Mouse (Mus musculus): Measurements from ENCODE around the gene Commd8. TPM values are rescaled to one million over a fixed set of nuclear protein-coding genes. Genes with fewer than 3 reads are reported as not detected.
"Not testable (repeated sequence)": the region's sequence is repeated elsewhere in the genome, so short reads cannot be mapped to it uniquely, and the experiment has no call there.

Commd8 gene
- polyA plus RNA-seq, 1 experiment from 2014 or later: 110 TPM

GRCm38 (mm10) chr5:72160781-72161485 lies 7.1 kb downstream of the Commd8 start:
- peaks cover 10% of the 10 kb centered on the region; the same call in 1 of the 2 replicates for H3K4me1 ChIP-seq (replicated peaks; ENCODE audit: control insufficient read depth, insufficient read depth, low read length)
- ATAC-seq (replicated peaks; ENCODE audit: low FRiP score, low TSS enrichment, low read depth) (no peak), DNase-seq (ENCODE audit: low spot score) (no peak)
- no peaks in the 10 kb centered on the region for H3K9me3 ChIP-seq (ENCODE audit: control insufficient read depth, low read length)
- H3K9ac ChIP-seq (ENCODE audit: low read length): no peak overlapping the region
- H3K4me2 ChIP-seq (ENCODE audit: low read length): no peak overlapping the region
- no peak overlapping the region for H3K27ac ChIP-seq (ENCODE audit: low read depth)
- no peak overlapping the region for H3K4me3 ChIP-seq (ENCODE audit: low read depth, low read length)
- 90% methylated on average over 11 of the region's 11 CpGs for WGBS
- H3K36me3 ChIP-seq (ENCODE audit: control insufficient read depth, insufficient read depth, low read length): peaks cover 54% of the 10 kb centered on the region
- H3K27me3 ChIP-seq (replicated peaks; ENCODE audit: control insufficient read depth, insufficient read depth, low read length): no peaks in the 10 kb centered on the region

- Histone ChIP-seq H3K9ac (ENCODE audit: low read length) (no peak overlapping the region), H3K4me3 (ENCODE audit: low read depth, low read length) (no peak overlapping the region), H3K27ac (ENCODE audit: low read depth) (no peak overlapping the region), H3K4me1 (replicated peaks; ENCODE audit: control insufficient read depth, insufficient read depth, low read length) (peaks cover 4% of the 10 kb centered on the region; the same call in 1 of the 2 replicates), H3K9me3 (ENCODE audit: control insufficient read depth, low read length) (no peaks in the 10 kb centered on the region), H3K36me3 (ENCODE audit: control insufficient read depth, insufficient read depth, low read length) (peaks cover 48% of the 10 kb centered on the region), H3K27me3 (replicated peaks; ENCODE audit: control insufficient read depth, insufficient read depth, low read length) (no peaks in the 10 kb centered on the region), H3K4me2 (ENCODE audit: low read length) (no peak overlapping the region)
- no peak for DNase-seq (ENCODE audit: low spot score)
- 80% methylated on average over 6 of the region's 6 CpGs for WGBS
- ATAC-seq (replicated peaks; ENCODE audit: low FRiP score, low TSS enrichment, low read depth): no peak
These were observed 8.5 kb downstream of the Commd8 start for GRCm38 (mm10) chr5:72159537-72159936.

GRCm38 (mm10) chr5:72158667-72159066 lies 9.3 kb downstream of the Commd8 start:
- DNase-seq (ENCODE audit: low spot score): no peak
- Histone ChIP-seq H3K4me3 (ENCODE audit: low read depth, low read length) (no peak overlapping the region), H3K9me3 (ENCODE audit: control insufficient read depth, low read length) (no peaks in the 10 kb centered on the region), H3K9ac (ENCODE audit: low read length) (no peak overlapping the region), H3K4me1 (replicated peaks; ENCODE audit: control insufficient read depth, insufficient read depth, low read length) (no peaks in the 10 kb centered on the region), H3K4me2 (ENCODE audit: low read length) (no peak overlapping the region), H3K36me3 (ENCODE audit: control insufficient read depth, insufficient read depth, low read length) (peaks cover 44% of the 10 kb centered on the region), H3K27me3 (replicated peaks; ENCODE audit: control insufficient read depth, insufficient read depth, low read length) (no peaks in the 10 kb centered on the region), H3K27ac (ENCODE audit: low read depth) (no peak overlapping the region)
- WGBS: 93% methylated on average over 12 of the region's 12 CpGs
- no peak for ATAC-seq (replicated peaks; ENCODE audit: low FRiP score, low TSS enrichment, low read depth)

GRCm38 (mm10) chr5:72156598-72156997 lies 11.4 kb downstream of the Commd8 start:
- peak; percentile 61; the same call in 1 of the 2 replicates for ATAC-seq (replicated peaks; ENCODE audit: low FRiP score, low TSS enrichment, low read depth)

DNA sequence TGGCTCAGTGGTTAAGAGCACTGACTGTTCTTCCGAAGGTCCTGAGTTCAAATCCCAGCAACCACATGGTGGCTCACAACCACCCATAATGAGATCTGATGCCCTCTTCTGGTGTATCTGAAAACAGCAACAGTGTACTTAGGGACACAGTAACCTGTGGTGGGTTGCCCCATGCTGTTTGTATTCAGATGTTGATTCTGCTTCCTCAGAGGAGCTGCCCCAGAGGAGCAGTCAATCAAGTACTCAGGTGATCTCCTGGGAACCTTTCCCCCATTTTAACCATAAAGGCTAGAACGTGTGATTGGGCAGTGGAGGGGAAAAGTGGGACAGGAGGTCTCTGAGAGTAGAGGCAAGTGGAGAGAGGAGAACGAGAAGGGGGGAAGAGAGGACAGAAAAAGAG lies 12.3 kb downstream of the Commd8 start:
- peaks cover 26% of the 10 kb centered on the region for H3K36me3 ChIP-seq (ENCODE audit: control insufficient read depth, insufficient read depth, low read length)
- not testable (repeated sequence) for H3K27me3 ChIP-seq (replicated peaks; ENCODE audit: control insufficient read depth, insufficient read depth, low read length); H3K9me3 ChIP-seq (ENCODE audit: control insufficient read depth, low read length); DNase-seq (ENCODE audit: low spot score); H3K9ac ChIP-seq (ENCODE audit: low read length); H3K27ac ChIP-seq (ENCODE audit: low read depth); H3K4me1 ChIP-seq (replicated peaks; ENCODE audit: control insufficient read depth, insufficient read depth, low read length); H3K4me2 ChIP-seq (ENCODE audit: low read length); H3K4me3 ChIP-seq (ENCODE audit: low read depth, low read length); ATAC-seq (replicated peaks; ENCODE audit: low FRiP score, low TSS enrichment, low read depth)
- WGBS: 83% methylated on average over 3 of the region's 3 CpGs

More at GRCm38 (mm10) chr5:72156598-72156997, 11.4 kb downstream of the Commd8 start:
- 61% methylated on average over 5 of the region's 5 CpGs for WGBS
- Histone ChIP-seq H3K4me2 (ENCODE audit: low read length) (no peak overlapping the region), H3K4me3 (ENCODE audit: low read depth, low read length) (no peak overlapping the region), H3K27ac (ENCODE audit: low read depth) (no peak overlapping the region), H3K36me3 (ENCODE audit: control insufficient read depth, insufficient read depth, low read length) (peaks cover 36% of the 10 kb centered on the region), H3K27me3 (replicated peaks; ENCODE audit: control insufficient read depth, insufficient read depth, low read length) (no peaks in the 10 kb centered on the region), H3K4me1 (replicated peaks; ENCODE audit: control insufficient read depth, insufficient read depth, low read length) (no peaks in the 10 kb centered on the region), H3K9ac (ENCODE audit: low read length) (no peak overlapping the region), H3K9me3 (ENCODE audit: control insufficient read depth, low read length) (no peaks in the 10 kb centered on the region)
- no peak for DNase-seq (ENCODE audit: low spot score)

DNA sequence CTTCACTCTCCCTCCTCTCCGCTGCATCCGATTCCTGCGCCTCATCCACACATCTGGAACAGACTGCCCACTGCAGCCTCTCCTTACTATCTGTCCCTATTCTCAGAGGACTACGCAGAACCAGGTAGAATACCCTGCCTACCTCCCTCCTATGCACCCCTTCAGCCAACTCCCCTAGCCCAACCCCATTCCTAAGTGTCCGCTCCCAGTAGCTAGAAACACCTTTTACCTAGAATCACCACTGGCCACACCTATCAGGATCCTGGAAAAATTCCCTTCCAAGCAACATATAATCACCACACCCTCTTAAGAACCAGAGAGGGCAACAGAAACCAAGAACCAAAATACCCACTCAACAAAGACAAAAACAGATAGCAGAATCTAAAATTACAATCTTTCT lies 17.1 kb downstream of the Commd8 start:
- Histone ChIP-seq H3K4me2 (ENCODE audit: low read length) (no peak overlapping the region), H3K9me3 (ENCODE audit: control insufficient read depth, low read length) (no peaks in the 10 kb centered on the region), H3K4me3 (ENCODE audit: low read depth, low read length) (no peak overlapping the region), H3K36me3 (ENCODE audit: control insufficient read depth, insufficient read depth, low read length) (no peaks in the 10 kb centered on the region), H3K27me3 (replicated peaks; ENCODE audit: control insufficient read depth, insufficient read depth, low read length) (no peaks in the 10 kb centered on the region), H3K9ac (ENCODE audit: low read length) (no peak overlapping the region), H3K4me1 (replicated peaks; ENCODE audit: control insufficient read depth, insufficient read depth, low read length) (no peaks in the 10 kb centered on the region), H3K27ac (ENCODE audit: low read depth) (no peak overlapping the region)
- ATAC-seq (replicated peaks; ENCODE audit: low FRiP score, low TSS enrichment, low read depth) (no peak), DNase-seq (ENCODE audit: low spot score) (no peak)
- WGBS: 97% methylated on average over 5 of the region's 5 CpGs

- no peak overlapping the region for H3K4me3 ChIP-seq (ENCODE audit: low read depth, low read length)
- no peak overlapping the region for H3K9ac ChIP-seq (ENCODE audit: low read length)
- no peaks in the 10 kb centered on the region for H3K4me1 ChIP-seq (replicated peaks; ENCODE audit: control insufficient read depth, insufficient read depth, low read length)
- DNase-seq (ENCODE audit: low spot score): no peak
- no peak overlapping the region for H3K4me2 ChIP-seq (ENCODE audit: low read length)
- H3K27ac ChIP-seq (ENCODE audit: low read depth): no peak overlapping the region
- no peak for ATAC-seq (replicated peaks; ENCODE audit: low FRiP score, low TSS enrichment, low read depth)
- no peaks in the 10 kb centered on the region for H3K9me3 ChIP-seq (ENCODE audit: control insufficient read depth, low read length)
- 56% methylated on average over 5 of the region's 5 CpGs for WGBS
- H3K36me3 ChIP-seq (ENCODE audit: control insufficient read depth, insufficient read depth, low read length): no peaks in the 10 kb centered on the region
- H3K27me3 ChIP-seq (replicated peaks; ENCODE audit: control insufficient read depth, insufficient read depth, low read length): no peaks in the 10 kb centered on the region
These were observed 19.3 kb downstream of the Commd8 start for GRCm38 (mm10) chr5:72148679-72149078.

- no peaks in the 10 kb centered on the region for H3K4me1 ChIP-seq (replicated peaks; ENCODE audit: control insufficient read depth, insufficient read depth, low read length)
- no peak overlapping the region for H3K27ac ChIP-seq (ENCODE audit: low read depth)
- no peak overlapping the region for H3K4me2 ChIP-seq (ENCODE audit: low read length)
- ATAC-seq (replicated peaks; ENCODE audit: low FRiP score, low TSS enrichment, low read depth) (no peak), DNase-seq (ENCODE audit: low spot score) (no peak)
- H3K4me3 ChIP-seq (ENCODE audit: low read depth, low read length): no peak overlapping the region
- no peaks in the 10 kb centered on the region for H3K36me3 ChIP-seq (ENCODE audit: control insufficient read depth, insufficient read depth, low read length)
- H3K27me3 ChIP-seq (replicated peaks; ENCODE audit: control insufficient read depth, insufficient read depth, low read length): no peaks in the 10 kb centered on the region
- no peak overlapping the region for H3K9ac ChIP-seq (ENCODE audit: low read length)
- 73% methylated on average over 1 of the region's 1 CpGs for WGBS
- H3K9me3 ChIP-seq (ENCODE audit: control insufficient read depth, low read length): no peaks in the 10 kb centered on the region
These were observed 28.4 kb downstream of the Commd8 start for GRCm38 (mm10) chr5:72139619-72140018.

GRCm38 (mm10) chr5:72138256-72138655 lies 29.7 kb downstream of the Commd8 start:
- H3K27me3 ChIP-seq (replicated peaks; ENCODE audit: control insufficient read depth, insufficient read depth, low read length): no peaks in the 10 kb centered on the region
- no peak overlapping the region for H3K27ac ChIP-seq (ENCODE audit: low read depth)
- no peak for ATAC-seq (replicated peaks; ENCODE audit: low FRiP score, low TSS enrichment, low read depth)
- H3K9me3 ChIP-seq (ENCODE audit: control insufficient read depth, low read length): no peaks in the 10 kb centered on the region
- no peak overlapping the region for H3K9ac ChIP-seq (ENCODE audit: low read length)
- 91% methylated on average over 7 of the region's 7 CpGs for WGBS
- H3K36me3 ChIP-seq (ENCODE audit: control insufficient read depth, insufficient read depth, low read length): no peaks in the 10 kb centered on the region
- no peak for DNase-seq (ENCODE audit: low spot score)
- H3K4me2 ChIP-seq (ENCODE audit: low read length): no peak overlapping the region
- no peaks in the 10 kb centered on the region for H3K4me1 ChIP-seq (replicated peaks; ENCODE audit: control insufficient read depth, insufficient read depth, low read length)
- H3K4me3 ChIP-seq (ENCODE audit: low read depth, low read length): no peak overlapping the region

All from intestine, embryonic 14.5 days (tissue).